Mouse (Mus musculus) liver, embryonic 14.5 days (tissue): ENCODE measurements around the gene Armc2.

Source experiments
- CTCF ChIP-seq: IDR thresholded peaks from 2 replicates; pipeline ENCODE4 v1.5.1; 2016; ENCODE audit warnings: antibody characterized with exemption, low read depth, control low read depth
- EP300 ChIP-seq: IDR thresholded peaks from 2 replicates; pipeline ENCODE4 v1.6.1; 2016; ENCODE audit warnings: antibody characterized with exemption, low read depth

DNA sequence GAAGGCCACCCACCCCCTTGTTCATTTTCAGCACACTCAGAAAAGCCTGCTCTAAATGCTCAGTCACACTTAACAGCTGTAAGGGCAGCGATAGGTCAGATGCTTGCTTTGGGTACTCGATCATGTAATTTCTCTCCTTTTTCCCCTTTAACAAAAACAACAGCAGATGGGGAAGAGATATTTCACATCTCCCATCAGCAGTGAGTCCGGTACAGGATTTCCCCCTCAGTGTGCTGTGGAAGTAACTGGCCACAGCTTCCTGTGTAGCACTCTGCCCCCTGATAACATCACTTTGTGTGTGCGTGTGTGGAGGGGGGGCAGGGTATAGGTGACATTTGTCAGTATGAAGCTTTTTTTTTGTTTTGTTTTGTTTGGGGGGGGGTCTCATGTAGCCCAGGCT, 81.1 kb downstream of the Armc2 start:
- no peak for TF ChIP-seq CTCF
- TF ChIP-seq EP300 = no peak
